Mouse (Mus musculus) hindbrain, embryonic 16.5 days (tissue): Measurements from ENCODE around the gene Ryr1. TPM values are rescaled to one million over a fixed set of nuclear protein-coding genes. Genes with fewer than 3 reads are reported as not detected.
"Not testable (repeated sequence)": the region's sequence is repeated elsewhere in the genome, so short reads cannot be mapped to it uniquely, and the experiment has no call there.

Experiments used
- ATAC-seq: fragments of 200-750 bp; cut with Nextera tagmentation; 2 replicates; pipeline ENCODE4 v1.8.0; 2017; ENCODE audit warnings: moderate TSS enrichment, moderate library complexity
- H3K27ac ChIP-seq: fragments of 300-500 bp; sonication (generic); 2 replicates; pipeline ENCODE4 v1.5.1; 2014; ENCODE audit warnings: low read depth, mild to moderate bottlenecking, control low read depth, low read length, moderate library complexity
- H3K27me3 ChIP-seq: fragments of 300-500 bp; sonication (generic); replicated peaks from 2 replicates; pipeline ENCODE4 v1.6.1; 2014; ENCODE audit warnings: low read length; ENCODE audit not compliant: control insufficient read depth, insufficient read depth
- H3K36me3 ChIP-seq: fragments of 300-500 bp; sonication (generic); 2 replicates; pipeline ENCODE4 v1.6.1; 2014; ENCODE audit warnings: mild to moderate bottlenecking, low read length, moderate library complexity, mixed read lengths; ENCODE audit not compliant: control insufficient read depth, insufficient read depth
- H3K4me1 ChIP-seq: fragments of 300-500 bp; sonication (generic); 2 replicates; pipeline ENCODE4 v1.6.1; 2014; ENCODE audit warnings: low read depth, low read length; ENCODE audit not compliant: control insufficient read depth, insufficient read depth
- H3K4me2 ChIP-seq: fragments of 300-500 bp; sonication (generic); 2 replicates; pipeline ENCODE4 v1.6.1; 2014; ENCODE audit warnings: mild to moderate bottlenecking, low read length, control low read depth, moderate library complexity
- H3K4me3 ChIP-seq: fragments of 300-500 bp; sonication (generic); 2 replicates; pipeline ENCODE4 v1.5.1; 2014; ENCODE audit warnings: mild to moderate bottlenecking, low read length, control low read depth, moderate library complexity
- H3K9ac ChIP-seq: fragments of 300-500 bp; sonication (generic); 2 replicates; pipeline ENCODE4 v1.6.1; 2014; ENCODE audit warnings: low read depth, mild to moderate bottlenecking, control low read depth, low read length, moderate library complexity
- H3K9me3 ChIP-seq: fragments of 300-500 bp; sonication (generic); 2 replicates; pipeline ENCODE4 v1.6.1; 2014; ENCODE audit warnings: mild to moderate bottlenecking, low read length, moderate library complexity; ENCODE audit not compliant: control insufficient read depth
- WGBS: fragments of 180-500 bp; shearing (Covaris S2); extraction: QIAGEN DNeasy Blood & Tissue Kit; methylation state at CpG from one replicate; pipeline ENCODE4 v1.1.7; 2014; 5-methylcytosine and 5-hydroxymethylcytosine counted together
- polyA plus RNA-seq: library from polyadenylated mRNA; unstranded; fragments of >200 nt; fragmentation: Nextera tagmentation; extraction: Ambion mirVana; gene quantifications from 2 replicates; pipeline ENCODE4 v1.2.1, GENCODE M21; 2015

Ryr1 gene
- polyA plus RNA-seq, 1 experiment from 2014 or later: 9.2 TPM

GRCm38 (mm10) chr7:29070364-29071168, 54.4 kb downstream of the Ryr1 start:
- Histone ChIP-seq H3K4me2 (peak overlapping the region; percentile 77), H3K9ac (no peak overlapping the region), H3K4me1 (peaks cover 22% of the 10 kb centered on the region), H3K36me3 (no peaks in the 10 kb centered on the region), H3K27me3 (peaks cover 6% of the 10 kb centered on the region), H3K4me3 (peak overlapping the region; percentile 48; the same call in 1 of the 2 replicates), H3K27ac (peak overlapping the region; percentile 86), H3K9me3 (no peaks in the 10 kb centered on the region)
- ATAC-seq: peak; percentile 71
- 26% methylated on average over 12 of the region's 12 CpGs for WGBS

GRCm38 (mm10) chr7:29067758-29068157, 57.2 kb downstream of the Ryr1 start:
- peaks cover 6% of the 10 kb centered on the region for H3K27me3 ChIP-seq
- H3K36me3 ChIP-seq: no peaks in the 10 kb centered on the region
- peaks cover 20% of the 10 kb centered on the region for H3K4me1 ChIP-seq
- H3K4me3 ChIP-seq: no peak overlapping the region
- ATAC-seq: no peak
- no peak overlapping the region for H3K27ac ChIP-seq
- H3K9ac ChIP-seq: no peak overlapping the region
- no peaks in the 10 kb centered on the region for H3K9me3 ChIP-seq
- WGBS: 17% methylated on average over 15 of the region's 15 CpGs
- H3K4me2 ChIP-seq: no peak overlapping the region

GRCm38 (mm10) chr7:29063476-29063875, 61.5 kb downstream of the Ryr1 start:
- H3K4me3 ChIP-seq, H3K27ac ChIP-seq, H3K36me3 ChIP-seq, H3K9ac ChIP-seq, H3K9me3 ChIP-seq, ATAC-seq, H3K4me1 ChIP-seq, H3K4me2 ChIP-seq, H3K27me3 ChIP-seq: not testable (repeated sequence)
- WGBS: 74% methylated on average over 7 of the region's 7 CpGs

GRCm38 (mm10) chr7:29061522-29062037, 63.4 kb downstream of the Ryr1 start:
- Histone ChIP-seq H3K4me2 (peak overlapping the region; percentile 32), H3K36me3 (no peaks in the 10 kb centered on the region), H3K4me3 (no peak overlapping the region), H3K9me3 (no peaks in the 10 kb centered on the region), H3K27me3 (peaks cover 3% of the 10 kb centered on the region; the same call in 1 of the 2 replicates), H3K9ac (no peak overlapping the region), H3K4me1 (no peaks in the 10 kb centered on the region), H3K27ac (peak overlapping the region; percentile 32; the same call in 1 of the 2 replicates)
- ATAC-seq: peak; percentile 81
- 5% methylated on average over 19 of the region's 19 CpGs for WGBS

- H3K9me3 ChIP-seq: no peaks in the 10 kb centered on the region
- WGBS: 84% methylated on average over 19 of the region's 19 CpGs
- no peak overlapping the region for H3K27ac ChIP-seq
- no peaks in the 10 kb centered on the region for H3K36me3 ChIP-seq
- H3K27me3 ChIP-seq: peaks cover 7% of the 10 kb centered on the region
- no peak overlapping the region for H3K9ac ChIP-seq
- no peak for ATAC-seq
- H3K4me1 ChIP-seq: no peaks in the 10 kb centered on the region
- no peak overlapping the region for H3K4me3 ChIP-seq
- H3K4me2 ChIP-seq: no peak overlapping the region
Measured at GRCm38 (mm10) chr7:29059445-29059844, 65.5 kb downstream of the Ryr1 start.

- H3K36me3 ChIP-seq: no peaks in the 10 kb centered on the region
- H3K4me2 ChIP-seq: peak overlapping the region; percentile 16; the same call in 1 of the 2 replicates
- H3K4me3 ChIP-seq: no peak overlapping the region
- WGBS: 13% methylated on average over 19 of the region's 19 CpGs
- H3K27ac ChIP-seq: no peak overlapping the region
- no peak overlapping the region for H3K9ac ChIP-seq
- peaks cover 4% of the 10 kb centered on the region; the same call in 1 of the 2 replicates for H3K4me1 ChIP-seq
- no peak for ATAC-seq
- H3K27me3 ChIP-seq: peaks cover 31% of the 10 kb centered on the region
- H3K9me3 ChIP-seq: no peaks in the 10 kb centered on the region; the same call in 1 of the 2 replicates
Measured at GRCm38 (mm10) chr7:29052821-29053220, 72.2 kb downstream of the Ryr1 start.

- H3K27me3 ChIP-seq: peaks cover 28% of the 10 kb centered on the region
- H3K36me3 ChIP-seq: no peaks in the 10 kb centered on the region
- no peak overlapping the region for H3K4me3 ChIP-seq
- H3K9me3 ChIP-seq: no peaks in the 10 kb centered on the region; the same call in 1 of the 2 replicates
- 37% methylated on average over 2 of the region's 2 CpGs for WGBS
- H3K9ac ChIP-seq: no peak overlapping the region
- H3K27ac ChIP-seq: no peak overlapping the region
- H3K4me1 ChIP-seq: peaks cover 4% of the 10 kb centered on the region; the same call in 1 of the 2 replicates
- no peak for ATAC-seq
- no peak overlapping the region for H3K4me2 ChIP-seq
Measured at GRCm38 (mm10) chr7:29050797-29051196, 74.2 kb downstream of the Ryr1 start.

GRCm38 (mm10) chr7:29048615-29049014, 76.4 kb downstream of the Ryr1 start:
- no peak overlapping the region for H3K27ac ChIP-seq
- H3K9me3 ChIP-seq: no peaks in the 10 kb centered on the region; the same call in 1 of the 2 replicates
- WGBS: 79% methylated on average over 11 of the region's 11 CpGs
- peaks cover 4% of the 10 kb centered on the region; the same call in 1 of the 2 replicates for H3K4me1 ChIP-seq
- no peak overlapping the region for H3K9ac ChIP-seq
- no peak overlapping the region for H3K4me2 ChIP-seq
- H3K36me3 ChIP-seq: no peaks in the 10 kb centered on the region
- no peak overlapping the region for H3K4me3 ChIP-seq
- no peak for ATAC-seq
- H3K27me3 ChIP-seq: peaks cover 17% of the 10 kb centered on the region

- Histone ChIP-seq H3K9me3 (no peaks in the 10 kb centered on the region; the same call in 1 of the 2 replicates), H3K27me3 (peaks cover 12% of the 10 kb centered on the region), H3K4me3 (no peak overlapping the region), H3K36me3 (no peaks in the 10 kb centered on the region), H3K4me2 (no peak overlapping the region), H3K4me1 (peaks cover 4% of the 10 kb centered on the region; the same call in 1 of the 2 replicates), H3K9ac (no peak overlapping the region), H3K27ac (no peak overlapping the region)
- 83% methylated on average over 3 of the region's 3 CpGs for WGBS
- no peak for ATAC-seq
Measured at GRCm38 (mm10) chr7:29048070-29048469, 76.9 kb downstream of the Ryr1 start.
